Mouse (Mus musculus) myocyte (in vitro differentiated cells): ENCODE results near the gene Tub.

Experiments
- CEBPB ChIP-seq: IDR thresholded peaks from 2 replicates; pipeline ENCODE4 v1.6.1; 2011; ENCODE audit warnings: mild to moderate bottlenecking, moderate library complexity; ENCODE audit not compliant: poor library complexity, insufficient read depth, severe bottlenecking
- E2F4 ChIP-seq: IDR thresholded peaks from one replicate; pipeline ENCODE4 v1.6.1; 2011; ENCODE audit warnings: mild to moderate bottlenecking, control low read depth, moderate library complexity; ENCODE audit not compliant: insufficient read depth
- MAX ChIP-seq: IDR thresholded peaks from one replicate; pipeline ENCODE4 v1.6.1; 2011; ENCODE audit warnings: low read depth, mild to moderate bottlenecking, control low read depth
- MYOD1 ChIP-seq, 3 experiments: IDR thresholded peaks; one replicate each; pipeline ENCODE4 v1.6.1; 2011; ENCODE audit warnings: control low read depth in 2 of 3, low read depth in 2 of 3, mild to moderate bottlenecking in 2 of 3, moderate library complexity in 1 of 3; ENCODE audit not compliant: insufficient read length in 2 of 3, control insufficient read depth in 1 of 3
- MYOG ChIP-seq, 3 experiments: IDR thresholded peaks; one replicate each; pipeline ENCODE4 v1.6.1; 2011; ENCODE audit warnings: control low read depth in 2 of 3, low read depth in 2 of 3, mild to moderate bottlenecking in 2 of 3; ENCODE audit not compliant: insufficient read length in 2 of 3, control insufficient read depth in 1 of 3, insufficient read depth in 1 of 3
- POLR2A ChIP-seq: IDR thresholded peaks from one replicate; pipeline ENCODE4 v1.6.1; 2011; ENCODE audit warnings: low read depth, mild to moderate bottlenecking, control low read depth, moderate library complexity; ENCODE audit not compliant: insufficient read length
- POLR2AphosphoS2 ChIP-seq: IDR thresholded peaks from one replicate; pipeline ENCODE4 v1.6.1; 2011; ENCODE audit warnings: low read depth, control low read depth; ENCODE audit not compliant: insufficient read length
- SRF ChIP-seq: IDR thresholded peaks from one replicate; pipeline ENCODE4 v1.6.1; 2011; ENCODE audit warnings: low read depth; ENCODE audit not compliant: control insufficient read depth, insufficient read length
- TCF12 ChIP-seq: IDR thresholded peaks from one replicate; pipeline ENCODE4 v1.6.1; 2011; ENCODE audit warnings: mild to moderate bottlenecking, control low read depth; ENCODE audit not compliant: poor library complexity, insufficient read depth, severe bottlenecking
- USF1 ChIP-seq: IDR thresholded peaks from one replicate; pipeline ENCODE4 v1.6.1; 2011; ENCODE audit warnings: low read depth, mild to moderate bottlenecking, control low read depth, moderate library complexity

DNA sequence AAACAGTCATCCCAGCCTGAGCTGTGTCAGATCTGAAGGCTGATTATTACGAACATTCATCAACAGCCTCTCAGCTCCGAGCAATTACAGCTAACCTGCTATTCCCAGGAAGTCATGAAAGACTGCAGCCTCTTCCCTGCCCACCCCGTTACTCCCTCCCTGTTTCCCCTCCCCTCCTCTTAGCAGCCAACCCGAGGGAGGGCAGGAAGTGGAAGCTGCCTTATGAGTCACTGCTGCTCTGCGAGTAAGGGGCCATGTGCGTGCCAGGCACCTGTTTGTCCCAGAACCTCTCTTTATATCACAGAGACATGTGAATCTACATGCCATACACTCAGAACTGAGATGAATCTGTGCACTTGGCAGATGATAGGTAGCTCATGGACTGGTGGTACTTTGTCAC is 18.1 kb downstream of the Tub start:
- TF ChIP-seq USF1 (no peak), POLR2A (no peak), MYOD1 (IDR thresholded peaks at IDR 0.05; ENCODE audit: control insufficient read depth in 1 of 3, insufficient read length in 2 of 3, low read depth in 2 of 3) (no peak), TCF12 (no peak), MAX (no peak), E2F4 (no peak), CEBPB (no peak), SRF (no peak), MYOG (IDR thresholded peaks at IDR 0.05; ENCODE audit: control insufficient read depth in 1 of 3, insufficient read depth in 1 of 3, insufficient read length in 2 of 3, low read depth in 2 of 3) (no peak), POLR2AphosphoS2 (no peak)
